7 mouse cellular contexts compared by ENCODE assay signal in the genomic region with DNA sequence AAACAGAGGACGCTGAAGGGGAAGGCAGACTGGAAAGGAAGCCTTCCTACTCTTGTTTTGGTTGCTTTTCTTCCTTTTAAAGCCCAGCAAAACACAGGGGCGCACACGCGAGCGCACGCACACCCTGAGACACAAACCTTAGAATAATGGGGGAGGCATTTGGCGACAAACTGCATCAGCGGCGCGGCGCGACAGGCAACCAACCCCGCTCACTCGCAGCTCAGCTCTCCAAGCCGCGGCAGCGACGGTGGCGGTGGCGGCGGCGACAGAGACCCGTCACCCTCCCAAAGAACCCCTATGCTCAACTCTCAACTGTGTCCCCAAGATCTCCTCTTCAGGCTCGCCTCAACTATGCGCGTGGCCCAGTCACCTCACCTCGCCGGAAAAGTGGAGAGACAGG. TPM values are rescaled to one million over a fixed set of nuclear protein-coding genes. Genes with fewer than 3 reads are reported as not detected.
DNase-seq lines count a peak whose midpoint lies in the region; ATAC-seq and TF ChIP-seq lines count a peak whose summit lies in the region.

No protein-coding gene starts in this region.

- no peak for ATAC-seq in liver, embryonic 11.5 days (replicated peaks; ENCODE audit: low FRiP score)
- ATAC-seq in heart, embryonic 11.5 days (replicated peaks; ENCODE audit: insufficient number of reproducible peaks, low FRiP score, low TSS enrichment): no peak
- no peak for ATAC-seq in limb, embryonic 15.5 days (ENCODE audit: insufficient number of reproducible peaks, low FRiP score, low TSS enrichment, low read depth)

- no peaks in the 10 kb centered on the region for H3K4me1 ChIP-seq in liver, embryonic 11.5 days (replicated peaks; ENCODE audit: control insufficient read depth, insufficient read depth, low read length)
- no peaks in the 10 kb centered on the region for H3K4me1 ChIP-seq in cortical plate, adult 2 months (ENCODE audit: control insufficient read depth, insufficient read depth, low read length)
- H3K4me1 ChIP-seq in heart, embryonic 11.5 days (ENCODE audit: control insufficient read depth, insufficient read depth, low read length): no peaks in the 10 kb centered on the region
- H3K4me1 ChIP-seq in limb, embryonic 15.5 days: peaks cover 42% of the 10 kb centered on the region

- H3K27me3 ChIP-seq in liver, embryonic 11.5 days (replicated peaks; ENCODE audit: control insufficient read depth, insufficient read depth, low read length): peaks cover 75% of the 10 kb centered on the region
- H3K27me3 ChIP-seq in heart, embryonic 11.5 days (ENCODE audit: control insufficient read depth, insufficient read depth, low read length): peaks cover 65% of the 10 kb centered on the region
- peaks cover 78% of the 10 kb centered on the region for H3K27me3 ChIP-seq in limb, embryonic 15.5 days

- 1% methylated on average over 28 of the region's 28 CpGs for WGBS in liver, embryonic 11.5 days
- under 1% methylated on average over 28 of the region's 28 CpGs for WGBS in heart, embryonic 11.5 days (ENCODE audit: insufficient replicate concordance)
- WGBS in limb, embryonic 15.5 days: 1% methylated on average over 28 of the region's 28 CpGs

- peak overlapping the region; percentile 65 for H3K4me2 ChIP-seq in liver, embryonic 11.5 days
- peak overlapping the region; percentile 96 for H3K4me2 ChIP-seq in heart, embryonic 11.5 days
- H3K4me2 ChIP-seq in limb, embryonic 15.5 days: peak overlapping the region; percentile 96

- no peak overlapping the region for H3K9ac ChIP-seq in liver, embryonic 11.5 days (ENCODE audit: low read depth, low read length)
- peak overlapping the region; percentile 61; the same call in 1 of the 2 replicates for H3K9ac ChIP-seq in heart, embryonic 11.5 days (ENCODE audit: low read depth, low read length)
- 0 out of 2 replicates have a peak overlapping the region, but pooled peaks have one; percentile 23 for H3K9ac ChIP-seq in limb, embryonic 15.5 days

- no peak for TF ChIP-seq POLR2A in cortical plate, adult 2 months (IDR thresholded peaks at IDR 0.05; ENCODE audit: extremely low read depth, insufficient read depth, low read length)

- no peaks in the 10 kb centered on the region for H3K9me3 ChIP-seq in liver, embryonic 11.5 days (ENCODE audit: control insufficient read depth, low read length)
- no peaks in the 10 kb centered on the region for H3K9me3 ChIP-seq in heart, embryonic 11.5 days (replicated peaks; ENCODE audit: control insufficient read depth, low read length)
- no peaks in the 10 kb centered on the region for H3K9me3 ChIP-seq in limb, embryonic 15.5 days

- no peaks in the 10 kb centered on the region for H3K36me3 ChIP-seq in liver, embryonic 11.5 days (ENCODE audit: control insufficient read depth, insufficient read depth, low read length)
- H3K36me3 ChIP-seq in heart, embryonic 11.5 days (ENCODE audit: control insufficient read depth, insufficient read depth, low read length): no peaks in the 10 kb centered on the region
- no peaks in the 10 kb centered on the region for H3K36me3 ChIP-seq in limb, embryonic 15.5 days

- H3K27ac ChIP-seq in liver, embryonic 11.5 days (ENCODE audit: low read depth, low read length): no peak overlapping the region
- peak overlapping the region; percentile 70; the same call in 1 of the 2 replicates for H3K27ac ChIP-seq in cortical plate, adult 2 months (ENCODE audit: insufficient read depth, low read length)
- no peak overlapping the region for H3K27ac ChIP-seq in heart, embryonic 11.5 days (ENCODE audit: low read depth, low read length)
- H3K27ac ChIP-seq in limb, embryonic 15.5 days: no peak overlapping the region

- no peak for TF ChIP-seq CTCF in cortical plate, adult 2 months (IDR thresholded peaks at IDR 0.05; ENCODE audit: extremely low read depth, insufficient read depth, low read length)

- peak overlapping the region; percentile 41 for H3K4me3 ChIP-seq in liver, embryonic 11.5 days (ENCODE audit: low read depth, low read length)
- H3K4me3 ChIP-seq in cortical plate, adult 2 months (ENCODE audit: insufficient read depth, low read length): peak overlapping the region; percentile 46
- H3K4me3 ChIP-seq in heart, embryonic 11.5 days (ENCODE audit: low read depth, low read length): peak overlapping the region; percentile 56
- H3K4me3 ChIP-seq in limb, embryonic 15.5 days: peak overlapping the region; percentile 54

- no peak for DNase-seq in liver, embryonic 11.5 days (ENCODE audit: low spot score)
- no peak for DNase-seq in liver
- no peak for DNase-seq in urinary bladder, adult 2 months (ENCODE audit: low spot score)
- no peak for DNase-seq in ovary, postnatal 14 days (ENCODE audit: low spot score)

RNA-seq across cellular contexts. Expression of a gene that starts 4.4 kb away (rescaled TPM):
- polyA plus RNA-seq in liver, embryonic 11.5 days (2014; fragmentation: Nextera tagmentation; extraction: Ambion mirVana): 0.66 and 0.86 TPM in 2 replicates
- 16.0 and 16.5 TPM in 2 replicates for polyA plus RNA-seq in cortical plate, adult 2 months (2012; rRNA removed)
- polyA plus RNA-seq in heart, embryonic 11.5 days (2014; fragmentation: Nextera tagmentation; extraction: Ambion mirVana): 2.4 and 2.8 TPM in 2 replicates
- polyA plus RNA-seq in limb, embryonic 15.5 days (2015; fragmentation: Nextera tagmentation; extraction: Ambion mirVana): 8.1 and 8.2 TPM in 2 replicates
- polyA plus RNA-seq in urinary bladder, adult 2 months (2012; rRNA removed): 8.7 and 14.2 TPM in 2 replicates
